Mouse (Mus musculus) adrenal gland, postnatal 36 days (tissue): ENCODE measurements at regions not wholly inside any gene's neighbourhood (a gene's known extent, or its start where the extent isn't known, plus 50 kb on each side); places are given as distances from the start of the nearest gene placed in this dataset.
A peak's percentile ranks its signal among the peaks of the same experiment; 100 is the strongest.
"Not testable (repeated sequence)": the region's sequence is repeated elsewhere in the genome, so short reads cannot be mapped to it uniquely, and the experiment has no call there.

ENCODE experiments used
- DNase-seq, 2 experiments: peaks; one replicate each; pipeline ENCODE4 v3.0.0; 2021; ENCODE audit warnings: mixed read lengths in 1 of 2

DNA sequence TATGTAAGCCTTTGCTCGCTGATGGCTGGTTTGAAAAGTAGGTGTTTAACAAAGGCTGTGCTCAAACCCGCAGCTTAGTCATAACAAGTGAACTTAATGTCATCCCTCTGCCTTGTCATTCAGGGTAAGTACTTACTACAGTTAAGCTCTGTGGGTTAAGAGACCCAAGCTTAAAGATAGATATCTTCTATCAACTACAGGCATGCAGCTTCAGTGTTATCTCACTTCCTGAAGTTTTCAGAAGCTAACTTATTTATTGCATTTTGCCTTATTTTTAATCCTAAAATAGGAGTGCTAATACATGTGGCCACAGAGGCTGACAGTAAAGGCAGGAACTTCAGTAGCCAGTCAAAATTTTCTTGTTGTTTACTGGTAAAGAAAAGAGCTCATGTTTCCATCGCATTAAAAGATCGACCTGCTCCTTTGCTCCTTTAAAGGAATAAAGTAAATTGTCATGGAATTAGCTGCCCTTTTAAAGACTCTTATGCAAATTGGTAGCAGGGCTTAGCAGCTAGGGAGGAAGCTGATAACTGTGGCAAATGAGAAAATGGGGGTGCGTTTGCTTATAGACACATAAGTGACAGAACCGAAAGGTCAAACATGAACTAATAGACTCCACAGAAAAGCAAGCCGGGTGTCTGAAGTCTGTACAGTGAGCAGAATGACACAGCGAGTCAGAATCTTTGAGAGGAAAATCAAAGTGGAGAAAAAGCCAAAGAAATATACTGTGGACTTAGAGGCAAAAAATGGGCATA is 55.9 kb upstream of the Inpp4b start:
- DNase-seq = no peak

DNA sequence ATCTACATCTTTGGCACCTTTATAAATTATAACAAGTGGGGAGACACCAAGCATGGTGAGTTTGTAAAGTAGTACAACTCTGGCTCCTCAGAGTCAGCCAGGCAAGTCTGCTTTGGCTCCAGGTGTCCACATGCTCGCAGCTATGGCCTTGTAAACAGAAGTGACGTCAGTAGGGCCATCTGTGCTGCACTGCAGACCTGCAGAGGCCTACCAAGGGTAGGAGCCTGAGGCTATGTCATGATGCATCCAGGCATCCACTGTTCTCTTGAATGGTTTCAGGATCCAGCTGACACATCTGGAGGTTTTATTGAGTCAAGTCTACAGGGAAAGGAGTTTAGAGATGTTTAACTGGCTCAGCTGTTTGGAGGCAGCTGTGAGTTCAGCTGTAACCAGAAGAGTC is 82.3 kb upstream of the Inpp4b start:
- DNase-seq = peak in 1 of 2 experiments; percentile 10

DNA sequence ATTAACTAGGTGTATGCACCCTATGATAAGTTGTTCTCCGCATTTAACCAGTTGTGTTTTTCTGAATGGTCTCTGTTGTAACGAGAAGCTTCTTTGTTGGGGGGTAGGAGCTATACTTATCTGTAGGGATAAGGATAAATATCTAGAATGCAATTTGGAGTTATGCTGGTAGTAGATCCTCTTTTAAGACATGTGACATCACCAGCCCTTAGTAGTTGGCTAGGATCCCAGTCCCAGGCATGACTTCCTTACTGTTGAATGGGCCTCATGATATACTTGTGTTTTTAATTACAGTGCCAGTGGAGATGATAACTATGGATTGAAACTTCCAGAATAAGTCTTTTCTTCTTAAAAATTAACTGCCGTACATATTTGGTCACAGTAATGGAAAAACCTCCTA is 118.5 kb upstream of the Inpp4b start:
- DNase-seq = no peak

DNA sequence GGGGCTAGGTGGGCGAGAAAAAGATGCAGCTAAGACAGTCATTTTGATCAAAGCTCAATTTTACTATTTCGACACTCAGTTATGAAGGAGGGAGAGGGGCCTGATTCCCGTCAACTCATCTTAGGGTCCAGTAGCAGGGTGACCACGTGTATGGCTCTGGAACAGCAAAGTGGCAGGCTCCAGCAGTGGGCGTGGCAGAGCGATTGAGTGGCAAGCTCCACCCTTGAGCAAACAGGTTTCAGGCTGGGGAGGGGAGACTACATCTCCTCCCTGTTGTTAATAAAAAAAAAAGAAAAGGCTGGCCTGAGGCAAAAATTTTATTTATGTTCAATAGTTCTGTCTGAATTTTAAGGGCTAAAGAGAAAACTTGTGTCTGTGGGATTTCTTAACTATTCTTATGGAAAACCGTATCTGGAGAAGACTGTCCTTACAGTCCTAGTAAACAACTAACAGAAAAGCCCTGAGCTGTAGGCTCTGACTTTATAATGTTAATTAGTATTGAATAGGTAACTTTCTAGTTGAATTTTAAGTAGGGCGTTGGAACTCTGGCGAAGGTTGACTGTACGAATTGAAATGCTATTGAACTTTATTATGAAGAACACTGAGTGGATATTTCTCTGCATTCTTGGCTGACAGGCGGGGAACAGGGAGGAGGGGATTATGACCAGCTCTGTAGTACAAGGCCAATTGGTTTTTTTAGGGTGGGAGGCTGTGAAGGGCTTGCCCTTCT is 155.1 kb upstream of the Inpp4b start:
- not testable (repeated sequence) for DNase-seq

DNA sequence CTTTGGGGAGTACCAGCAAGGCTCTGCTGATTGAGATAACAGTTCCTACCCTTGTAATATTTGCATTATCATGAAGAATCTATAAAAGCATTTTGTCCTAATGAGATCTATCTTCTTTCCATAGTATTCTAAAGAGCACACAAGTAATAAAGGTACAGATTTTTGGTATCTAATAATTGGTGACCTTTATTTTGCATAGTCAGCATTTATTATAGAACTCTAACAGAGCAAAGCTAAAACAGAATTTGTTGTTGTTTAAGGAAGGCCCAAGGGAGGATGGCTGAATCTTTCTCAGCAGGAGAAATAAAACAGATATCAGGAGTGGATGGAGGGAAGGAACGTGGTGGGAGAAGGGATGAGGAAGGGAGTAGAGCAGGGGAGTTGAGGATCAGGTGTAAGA is 160.8 kb upstream of the Usp38 start:
- DNase-seq = no peak

DNA sequence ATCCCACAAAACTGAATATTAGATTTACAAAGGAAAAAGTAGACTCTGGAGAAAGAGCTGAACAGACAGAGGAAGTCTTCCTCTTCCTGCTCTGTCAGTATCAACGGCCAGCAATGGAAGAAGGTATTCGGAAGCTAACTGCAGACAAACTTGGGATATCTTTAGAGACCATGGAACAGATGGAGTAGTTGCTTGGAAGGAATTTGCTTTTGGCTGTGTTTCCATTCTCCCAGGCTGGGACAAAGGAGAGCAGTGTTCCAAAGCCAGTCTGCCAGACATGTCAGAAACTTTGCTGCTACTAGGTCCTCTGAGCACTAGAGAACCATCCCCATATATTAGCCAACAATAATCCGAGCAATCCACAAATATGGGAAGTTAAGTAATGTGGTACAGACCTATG is 132.5 kb upstream of the Usp38 start:
- no peak for DNase-seq

DNA sequence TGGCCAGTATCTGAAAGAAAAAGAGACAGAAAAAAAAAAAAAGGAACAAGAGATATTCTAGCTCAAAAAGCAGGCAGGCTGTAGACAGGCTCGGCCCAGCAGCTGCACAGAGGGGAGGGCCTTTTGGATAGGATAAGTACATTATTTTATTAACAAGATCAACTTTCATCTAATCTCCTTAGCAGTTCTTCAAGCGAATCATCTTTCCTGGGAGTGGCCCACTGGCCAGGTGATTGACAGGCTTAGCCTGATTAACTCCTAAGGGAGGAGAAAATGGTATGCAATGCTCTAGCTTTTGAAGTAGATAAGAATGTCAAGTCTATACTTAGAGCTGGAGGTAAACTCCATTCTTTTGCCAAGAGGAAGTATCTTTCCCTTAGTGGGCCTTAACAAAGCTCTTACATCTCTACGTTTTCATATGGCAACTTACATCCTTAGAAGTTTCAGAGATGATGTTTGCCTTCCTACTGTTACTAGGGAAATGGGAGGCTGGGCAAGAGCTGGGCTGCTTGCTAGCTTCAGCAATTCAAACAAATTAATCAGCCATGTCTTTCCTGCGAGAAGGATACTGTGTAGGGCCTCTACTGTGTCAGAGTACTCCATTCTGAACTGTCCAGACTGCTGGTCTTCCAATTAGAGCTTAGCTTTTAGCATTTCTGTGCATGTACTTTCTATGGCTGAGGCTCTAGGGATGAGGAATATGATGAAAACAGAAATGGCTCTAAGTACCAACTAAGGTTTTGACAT is 92.2 kb upstream of the Usp38 start:
- no peak for DNase-seq

DNA sequence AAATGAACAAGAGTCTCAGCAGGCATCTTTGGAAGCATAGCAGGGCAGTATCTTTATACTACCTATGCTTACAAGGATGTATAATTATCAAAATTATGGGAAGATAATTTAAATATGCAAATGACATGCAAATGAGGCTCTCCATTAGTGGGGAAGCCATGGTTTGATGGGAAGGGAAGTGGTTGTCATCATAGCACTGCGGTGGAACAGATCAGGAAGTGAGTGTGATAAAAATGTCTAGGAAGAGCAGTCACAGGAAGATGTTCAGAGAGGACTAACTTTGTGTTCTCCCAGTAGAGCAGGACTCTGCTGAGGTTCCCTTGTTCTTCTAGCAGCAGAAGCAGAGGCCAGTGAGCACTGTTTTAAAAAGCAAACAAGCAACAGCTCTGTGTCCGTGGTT is 84.2 kb upstream of the Usp38 start:
- DNase-seq = no peak

DNA sequence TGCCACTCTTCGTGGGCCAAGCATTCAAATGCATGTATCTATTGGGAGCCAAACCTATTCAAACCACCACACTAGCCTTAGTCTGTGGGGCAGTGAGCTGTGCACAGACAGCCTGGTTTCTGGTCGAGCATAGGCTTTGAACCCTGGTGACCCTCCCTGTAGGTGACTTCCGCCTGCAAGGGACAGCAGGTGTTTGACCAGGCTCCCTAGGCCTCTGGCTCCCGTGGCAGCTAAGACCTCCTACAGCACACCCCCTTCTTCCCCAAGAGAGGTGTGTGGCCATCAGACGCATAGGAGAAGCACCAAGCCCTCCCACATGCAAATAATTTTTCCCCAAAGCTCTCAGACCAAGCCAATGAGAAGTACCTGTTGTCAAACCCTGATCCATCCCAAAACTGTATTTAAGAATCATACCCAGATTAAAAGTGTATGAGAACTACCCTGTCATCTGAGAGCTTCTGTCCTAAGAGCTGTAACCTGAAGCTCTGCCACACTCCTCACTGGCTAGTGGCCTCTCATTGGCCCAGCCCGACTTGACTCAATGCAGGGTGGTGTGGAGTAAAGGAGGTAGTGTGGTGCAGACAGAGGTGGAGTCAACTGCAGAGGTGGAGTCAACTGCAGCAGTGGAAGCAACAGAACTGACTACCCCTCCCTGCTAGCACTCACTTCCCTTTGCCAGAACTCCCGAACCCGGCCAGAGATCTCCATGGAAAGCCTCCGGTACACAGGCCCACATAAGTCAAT is 82.5 kb upstream of the Usp38 start:
- DNase-seq = no peak

DNA sequence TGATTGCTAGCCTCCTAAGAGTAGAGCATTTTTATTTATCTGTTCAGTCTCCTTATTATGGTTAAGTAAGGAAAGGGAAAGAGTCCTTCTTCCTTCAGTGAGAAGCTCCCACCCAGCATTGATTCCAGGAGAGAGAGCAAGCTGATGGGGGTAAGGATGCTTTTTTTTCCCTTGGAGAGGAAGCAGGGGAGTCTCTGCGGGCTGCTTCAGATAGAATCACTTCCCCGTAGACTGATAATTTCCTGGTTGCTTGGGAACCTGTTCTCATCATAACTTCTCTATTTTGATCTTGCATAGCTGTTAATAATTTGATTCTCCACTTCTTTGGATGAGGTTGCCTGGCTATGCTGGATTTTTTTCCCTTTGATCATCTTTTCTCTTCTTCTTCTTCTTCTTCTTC is 80.5 kb upstream of the Usp38 start:
- DNase-seq = no peak

DNA sequence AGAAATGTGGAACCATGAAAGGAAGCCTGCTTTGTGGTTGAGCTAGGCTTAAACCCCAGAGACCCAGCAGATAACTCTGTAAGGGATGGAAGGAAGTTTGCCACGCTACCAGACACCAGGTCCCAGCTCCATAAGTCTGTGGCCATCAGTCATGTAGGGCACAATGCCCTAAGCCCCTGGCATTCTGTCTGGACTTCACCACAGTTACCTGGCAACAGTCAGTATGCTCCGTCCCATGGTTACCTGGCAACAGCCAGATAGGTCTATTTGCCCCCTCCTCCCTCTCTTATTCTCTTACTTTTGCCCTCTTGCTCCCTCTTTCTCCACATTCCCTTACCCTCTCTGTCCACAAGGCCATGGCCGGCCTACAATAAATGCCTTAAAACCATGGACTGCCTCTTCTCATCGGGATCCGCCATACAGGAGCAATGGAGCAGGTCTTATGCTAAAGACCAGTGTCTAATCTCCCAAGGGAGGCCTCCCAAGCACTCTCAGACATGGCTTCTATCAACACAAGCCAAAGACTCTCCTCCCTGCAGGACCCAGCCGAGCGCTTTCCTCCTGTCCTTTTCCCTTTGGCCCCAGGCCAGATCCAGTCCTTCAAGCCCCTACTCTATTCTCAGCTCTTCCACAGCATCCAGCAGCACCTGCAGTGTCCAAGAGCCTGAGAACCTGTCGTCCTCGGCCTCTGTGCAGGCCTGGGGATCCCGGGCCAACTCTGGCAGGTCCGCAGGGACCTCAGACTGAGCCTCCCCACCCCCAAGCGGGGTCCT is 66.3 kb upstream of the Usp38 start:
- no peak for DNase-seq

DNA sequence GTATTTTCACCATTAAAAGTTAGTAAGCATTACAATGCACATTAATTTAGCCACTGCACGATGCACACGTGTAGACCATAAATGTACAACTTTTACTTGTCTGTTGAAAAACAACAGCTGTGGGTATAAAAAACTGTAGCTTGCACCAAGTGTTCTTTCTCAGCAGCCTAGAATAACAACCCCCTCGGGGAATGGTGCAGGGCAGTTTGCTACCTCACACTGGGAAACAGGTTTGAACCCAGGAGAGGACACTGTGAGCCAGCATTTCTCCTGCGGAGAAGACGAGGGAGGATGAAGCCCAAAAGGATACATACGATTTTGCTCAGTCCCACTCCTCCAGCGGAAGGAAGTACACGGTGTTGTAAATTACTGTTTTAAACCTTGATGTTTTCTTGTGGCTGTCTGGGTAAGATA is 65.2 kb upstream of the Usp38 start:
- DNase-seq = no peak

DNA sequence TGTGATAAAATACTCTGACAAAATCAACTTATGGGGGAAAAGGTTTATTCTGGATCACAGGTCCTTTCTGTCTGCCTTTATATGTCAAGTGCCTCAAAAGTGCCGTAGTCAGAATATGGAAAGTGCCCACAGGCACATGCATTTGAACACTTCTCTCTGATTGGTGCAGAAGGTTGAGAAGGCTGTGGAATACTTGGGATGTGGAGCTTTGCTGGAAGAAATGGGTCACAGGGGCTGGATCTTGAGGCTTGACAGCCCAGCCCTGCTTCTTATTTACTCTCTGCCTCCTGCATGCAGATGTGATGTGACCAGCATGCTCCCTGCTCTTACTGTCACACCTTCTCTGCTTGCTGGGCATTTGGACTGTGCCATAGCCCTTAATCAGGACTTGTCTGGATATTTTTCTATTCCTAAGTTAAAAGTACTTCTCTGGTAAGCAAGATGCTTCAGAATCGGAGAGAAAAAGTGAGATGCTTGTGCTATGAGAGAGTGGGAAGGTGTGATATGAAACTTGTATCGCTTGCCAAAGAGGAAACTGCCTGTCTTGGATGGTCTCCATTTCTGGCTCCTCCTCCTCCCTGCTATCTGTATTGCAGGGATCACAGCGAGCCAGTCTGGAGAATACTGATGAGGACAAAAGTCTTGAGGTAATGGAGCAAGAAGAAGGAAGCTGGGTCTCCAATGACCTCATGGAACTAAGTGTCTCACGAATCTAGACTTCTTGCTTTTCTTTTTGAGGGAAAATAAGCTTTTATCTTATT is 54.5 kb upstream of the Usp38 start:
- DNase-seq = no peak

DNA sequence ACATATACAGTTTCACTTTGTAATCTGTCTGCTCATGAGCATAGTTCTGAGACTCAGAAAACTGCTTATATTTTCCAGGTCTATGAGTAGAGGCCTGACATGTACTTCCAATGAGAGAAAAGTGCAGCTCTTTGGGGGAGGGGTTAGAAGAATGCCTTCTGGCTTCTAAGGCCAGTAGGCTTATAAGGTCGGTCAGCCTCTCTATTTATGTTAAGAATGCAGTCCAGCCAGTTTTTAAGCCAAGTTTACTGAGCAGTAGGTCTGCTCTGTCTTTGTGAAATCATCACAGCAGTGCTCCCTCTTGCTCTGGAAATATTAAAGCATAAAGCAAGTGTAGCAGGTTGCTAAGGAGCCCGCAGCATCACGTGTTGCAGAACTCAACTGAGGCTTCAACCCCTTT is 53.8 kb upstream of the Usp38 start:
- DNase-seq = no peak

DNA sequence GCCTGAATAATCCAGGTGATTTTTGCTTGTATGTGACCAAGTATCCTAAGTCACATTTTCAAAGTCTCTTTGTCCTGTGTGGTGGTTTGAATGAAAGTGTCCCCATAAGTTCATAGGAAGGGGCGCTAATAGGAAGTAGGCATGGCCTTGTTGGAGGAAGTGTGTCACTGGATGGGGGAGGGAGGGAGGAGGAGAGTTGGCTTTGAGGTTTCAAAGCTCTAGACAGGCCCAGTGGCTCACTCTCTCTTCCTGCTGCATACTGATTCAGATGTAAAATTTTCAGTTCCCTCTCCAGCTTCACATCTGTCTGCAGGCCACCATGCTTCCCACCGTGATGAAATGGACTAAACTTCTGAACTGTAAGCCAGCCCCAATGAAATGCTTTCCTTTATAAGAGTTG is 52.0 kb upstream of the Usp38 start:
- no peak for DNase-seq
